Mouse (Mus musculus): ENCODE data around the gene Gm20662.

GRCm38 (mm10) chr9:108032126-108032525 is 36.0 kb downstream of the Gm20662 start:
- no peak for TF ChIP-seq GATA1 (IDR thresholded peaks at IDR 0.05; ENCODE audit: low read length)
- TF ChIP-seq TAL1 (IDR thresholded peaks at IDR 0.05; ENCODE audit: low read length) = no peak

Data from erythroblast, embryonic 14.5 days (primary cell).